Mouse (Mus musculus) intestine, postnatal 0 days (tissue): Measurements from ENCODE around the gene Adarb1. TPM values are rescaled to one million over a fixed set of nuclear protein-coding genes. Genes with fewer than 3 reads are reported as not detected.
A peak's percentile ranks its signal among the peaks of the same experiment; 100 is the strongest.

ENCODE experiments used
- ATAC-seq: fragments of 200-750 bp; cut with Nextera tagmentation; 2 replicates; pipeline ENCODE4 v1.8.0; 2017; ENCODE audit warnings: mild to moderate bottlenecking, moderate TSS enrichment, moderate library complexity
- H3K27ac ChIP-seq: fragments of 300-500 bp; sonication (generic); 2 replicates; pipeline ENCODE4 v1.5.1; 2014; ENCODE audit warnings: mild to moderate bottlenecking, low read depth, low read length, moderate library complexity
- H3K27me3 ChIP-seq: fragments of 300-500 bp; sonication (generic); replicated peaks from 2 replicates; pipeline ENCODE4 v1.6.1; 2014; ENCODE audit warnings: low read length, mixed read lengths; ENCODE audit not compliant: control insufficient read depth, insufficient read depth
- H3K36me3 ChIP-seq: fragments of 300-500 bp; sonication (generic); 2 replicates; pipeline ENCODE4 v1.6.1; 2014; ENCODE audit warnings: mild to moderate bottlenecking, moderate library complexity; ENCODE audit not compliant: control insufficient read depth, insufficient read depth
- H3K4me1 ChIP-seq: fragments of 300-500 bp; sonication (generic); replicated peaks from 2 replicates; pipeline ENCODE4 v1.6.1; 2014; ENCODE audit warnings: antibody characterized with exemption, low read length, mixed read lengths; ENCODE audit not compliant: control insufficient read depth, insufficient read depth
- H3K4me2 ChIP-seq: fragments of 300-500 bp; sonication (generic); replicated peaks from 2 replicates; pipeline ENCODE4 v1.6.1; 2014; ENCODE audit warnings: low read depth, mild to moderate bottlenecking, moderate library complexity
- H3K4me3 ChIP-seq: fragments of 300-500 bp; sonication (generic); 2 replicates; pipeline ENCODE4 v1.5.1; 2014; ENCODE audit warnings: low read depth, low read length
- H3K9ac ChIP-seq: fragments of 300-500 bp; sonication (generic); 2 replicates; pipeline ENCODE4 v1.6.1; 2014; ENCODE audit warnings: mild to moderate bottlenecking, low read depth, low read length
- H3K9me3 ChIP-seq: fragments of 300-500 bp; sonication (generic); 2 replicates; pipeline ENCODE4 v1.6.1; 2016; ENCODE audit warnings: mixed run types; ENCODE audit not compliant: control insufficient read depth
- CTCF ChIP-seq: sonication (generic); IDR thresholded peaks from 2 replicates; pipeline ENCODE4 v1.5.1; 2016; ENCODE audit warnings: low read depth, mild to moderate bottlenecking, control low read depth, antibody characterized with exemption, moderate library complexity
- WGBS: fragments of 180-500 bp; shearing (Covaris S2); extraction: QIAGEN DNeasy Blood & Tissue Kit; methylation state at CpG from one replicate; pipeline ENCODE4 v1.1.7; 2014; 5-methylcytosine and 5-hydroxymethylcytosine counted together
- polyA plus RNA-seq: library from polyadenylated mRNA; unstranded; fragments of >200 nt; fragmentation: Nextera tagmentation; extraction: Ambion mirVana; gene quantifications from 2 replicates; pipeline ENCODE4 v1.2.1, GENCODE M21; 2015

The Adarb1 gene
- polyA plus RNA-seq, 1 experiment from 2014 or later = 1.5 TPM

- Histone ChIP-seq H3K4me1 (peaks cover 21% of the 10 kb centered on the region), H3K4me3 (peak overlapping the region; percentile 28), H3K9me3 (no peaks in the 10 kb centered on the region), H3K27ac (peak overlapping the region; percentile 75), H3K36me3 (no peaks in the 10 kb centered on the region), H3K27me3 (no peaks in the 10 kb centered on the region), H3K9ac (peak overlapping the region; percentile 47; the same call in 1 of the 2 replicates), H3K4me2 (peak overlapping the region; percentile 63)
- ATAC-seq = peak; percentile 57
- TF ChIP-seq CTCF = no peak
- WGBS = 26% methylated on average over 18 of the region's 18 CpGs
These were observed 166.1 kb downstream of the Adarb1 start for GRCm38 (mm10) chr10:77251784-77252539.

GRCm38 (mm10) chr10:77251223-77251783, 166.8 kb downstream of the Adarb1 start:
- Histone ChIP-seq H3K9ac (peak overlapping the region; percentile 47; the same call in 1 of the 2 replicates), H3K27me3 (no peaks in the 10 kb centered on the region), H3K9me3 (no peaks in the 10 kb centered on the region), H3K4me2 (peak overlapping the region; percentile 63), H3K36me3 (no peaks in the 10 kb centered on the region), H3K27ac (peak overlapping the region; percentile 75), H3K4me1 (peaks cover 21% of the 10 kb centered on the region), H3K4me3 (peak overlapping the region; percentile 28)
- peak; percentile 62 for TF ChIP-seq CTCF
- peak; percentile 50 for ATAC-seq
- 19% methylated on average over 18 of the region's 18 CpGs for WGBS

GRCm38 (mm10) chr10:77247707-77248106, 170.4 kb downstream of the Adarb1 start:
- H3K27me3 ChIP-seq = no peaks in the 10 kb centered on the region
- no peak overlapping the region for H3K4me3 ChIP-seq
- 57% methylated on average over 7 of the region's 7 CpGs for WGBS
- H3K4me2 ChIP-seq = no peak overlapping the region
- no peaks in the 10 kb centered on the region for H3K9me3 ChIP-seq
- H3K36me3 ChIP-seq = no peaks in the 10 kb centered on the region
- no peak overlapping the region for H3K27ac ChIP-seq
- H3K9ac ChIP-seq = no peak overlapping the region
- no peak for TF ChIP-seq CTCF
- H3K4me1 ChIP-seq = peaks cover 17% of the 10 kb centered on the region
- no peak for ATAC-seq

- H3K4me1 ChIP-seq = peaks cover 11% of the 10 kb centered on the region
- WGBS = 75% methylated on average over 5 of the region's 5 CpGs
- H3K4me2 ChIP-seq = no peak overlapping the region
- H3K4me3 ChIP-seq = no peak overlapping the region
- TF ChIP-seq CTCF = no peak
- H3K36me3 ChIP-seq = no peaks in the 10 kb centered on the region
- no peak overlapping the region for H3K27ac ChIP-seq
- ATAC-seq = no peak
- H3K27me3 ChIP-seq = no peaks in the 10 kb centered on the region
- H3K9ac ChIP-seq = no peak overlapping the region
- H3K9me3 ChIP-seq = no peaks in the 10 kb centered on the region
These were observed 171.0 kb downstream of the Adarb1 start for GRCm38 (mm10) chr10:77247048-77247447.

- H3K4me3 ChIP-seq = no peak overlapping the region
- ATAC-seq = no peak
- no peaks in the 10 kb centered on the region for H3K27me3 ChIP-seq
- H3K4me2 ChIP-seq = no peak overlapping the region
- TF ChIP-seq CTCF = no peak
- no peaks in the 10 kb centered on the region for H3K4me1 ChIP-seq
- 93% methylated on average over 6 of the region's 6 CpGs for WGBS
- no peaks in the 10 kb centered on the region for H3K36me3 ChIP-seq
- no peak overlapping the region for H3K9ac ChIP-seq
- no peaks in the 10 kb centered on the region for H3K9me3 ChIP-seq
- no peak overlapping the region for H3K27ac ChIP-seq
These were observed 173.3 kb downstream of the Adarb1 start for GRCm38 (mm10) chr10:77244777-77245176.

GRCm38 (mm10) chr10:77243572-77244161, 174.4 kb downstream of the Adarb1 start:
- no peak overlapping the region for H3K9ac ChIP-seq
- H3K27ac ChIP-seq = no peak overlapping the region
- 80% methylated on average over 11 of the region's 11 CpGs for WGBS

More at GRCm38 (mm10) chr10:77243572-77244161, 174.4 kb downstream of the Adarb1 start:
- Histone ChIP-seq H3K4me2 (no peak overlapping the region), H3K4me3 (no peak overlapping the region), H3K4me1 (no peaks in the 10 kb centered on the region), H3K9me3 (no peaks in the 10 kb centered on the region), H3K36me3 (no peaks in the 10 kb centered on the region), H3K27me3 (no peaks in the 10 kb centered on the region)
- no peak for TF ChIP-seq CTCF
- no peak for ATAC-seq
